Mouse (Mus musculus) midbrain, embryonic 12.5 days (tissue): ENCODE measurements at regions not wholly inside any gene's neighbourhood (a gene's known extent, or its start where the extent isn't known, plus 50 kb on each side); places are given as distances from the start of the nearest gene placed in this dataset.

Source experiments
- ATAC-seq: fragments of 200-750 bp; cut with Nextera tagmentation; 2 replicates; pipeline ENCODE4 v1.8.0; 2017; ENCODE audit warnings: low read depth, moderate TSS enrichment, moderate library complexity; ENCODE audit not compliant: low FRiP score
- H3K27ac ChIP-seq: fragments of 300-500 bp; sonication (generic); replicated peaks from 2 replicates; pipeline ENCODE4 v1.5.1; 2016; ENCODE audit warnings: mild to moderate bottlenecking
- H3K27me3 ChIP-seq: fragments of 300-500 bp; sonication (generic); 2 replicates; pipeline ENCODE4 v1.6.1; 2016; ENCODE audit warnings: mild to moderate bottlenecking
- H3K36me3 ChIP-seq: fragments of 300-500 bp; sonication (generic); 2 replicates; pipeline ENCODE4 v1.6.1; 2016
- H3K4me1 ChIP-seq: fragments of 300-500 bp; sonication (generic); 2 replicates; pipeline ENCODE4 v1.6.1; 2016
- H3K4me2 ChIP-seq: fragments of 300-500 bp; sonication (generic); replicated peaks from 2 replicates; pipeline ENCODE4 v1.6.1; 2016; ENCODE audit warnings: mild to moderate bottlenecking, moderate library complexity
- H3K4me3 ChIP-seq: fragments of 300-500 bp; sonication (generic); 2 replicates; pipeline ENCODE4 v1.5.1; 2016; ENCODE audit warnings: mild to moderate bottlenecking
- H3K9ac ChIP-seq: fragments of 300-500 bp; sonication (generic); replicated peaks from 2 replicates; pipeline ENCODE4 v1.6.1; 2016; ENCODE audit warnings: mild to moderate bottlenecking, moderate library complexity
- H3K9me3 ChIP-seq: fragments of 300-500 bp; sonication (generic); 2 replicates; pipeline ENCODE4 v1.6.1; 2016; ENCODE audit warnings: mild to moderate bottlenecking
- WGBS: fragments of 180-500 bp; shearing (Covaris S2); methylation state at CpG from one replicate; pipeline ENCODE4 v1.1.7; 2016; 5-methylcytosine and 5-hydroxymethylcytosine counted together

GRCm38 (mm10) chr6:136229791-136230190 lies 56.5 kb upstream of the Grin2b start:
- ATAC-seq, result no peak

GRCm38 (mm10) chr6:136235473-136235872 lies 62.2 kb upstream of the Grin2b start:
- Histone ChIP-seq H3K27ac (no peak overlapping the region), H3K27me3 (0 out of 2 replicates have a peak, but pooled peaks cover 4% of the 10 kb centered on the region), H3K4me2 (no peak overlapping the region), H3K9ac (no peak overlapping the region), H3K9me3 (no peaks in the 10 kb centered on the region), H3K36me3 (no peaks in the 10 kb centered on the region), H3K4me1 (no peaks in the 10 kb centered on the region), H3K4me3 (no peak overlapping the region)
- WGBS, result 93% methylated on average over 11 of the region's 11 CpGs
- ATAC-seq, result no peak

More at GRCm38 (mm10) chr6:136229791-136230190, 56.5 kb upstream of the Grin2b start:
- Histone ChIP-seq H3K4me3 (no peak overlapping the region), H3K4me1 (no peaks in the 10 kb centered on the region), H3K4me2 (no peak overlapping the region), H3K27me3 (no peaks in the 10 kb centered on the region), H3K9ac (no peak overlapping the region), H3K36me3 (no peaks in the 10 kb centered on the region), H3K27ac (no peak overlapping the region), H3K9me3 (no peaks in the 10 kb centered on the region)
- WGBS, result 77% methylated on average over 3 of the region's 3 CpGs

GRCm38 (mm10) chr6:136238989-136239388 lies 65.7 kb upstream of the Grin2b start:
- ATAC-seq, result no peak
- 41% methylated on average over 5 of the region's 5 CpGs for WGBS
- H3K27me3 ChIP-seq, result 0 out of 2 replicates have a peak, but pooled peaks cover 4% of the 10 kb centered on the region
- no peaks in the 10 kb centered on the region for H3K9me3 ChIP-seq
- no peak overlapping the region for H3K27ac ChIP-seq
- H3K4me2 ChIP-seq, result no peak overlapping the region
- H3K36me3 ChIP-seq, result no peaks in the 10 kb centered on the region
- H3K4me3 ChIP-seq, result no peak overlapping the region
- H3K9ac ChIP-seq, result no peak overlapping the region
- peaks cover 11% of the 10 kb centered on the region; the same call in 1 of the 2 replicates for H3K4me1 ChIP-seq

GRCm38 (mm10) chr6:136239416-136239815 lies 66.1 kb upstream of the Grin2b start:
- Histone ChIP-seq H3K9me3 (no peaks in the 10 kb centered on the region), H3K4me2 (no peak overlapping the region), H3K36me3 (no peaks in the 10 kb centered on the region), H3K27me3 (0 out of 2 replicates have a peak, but pooled peaks cover 4% of the 10 kb centered on the region), H3K4me1 (peaks cover 11% of the 10 kb centered on the region; the same call in 1 of the 2 replicates), H3K4me3 (no peak overlapping the region), H3K27ac (no peak overlapping the region), H3K9ac (no peak overlapping the region)
- 61% methylated on average over 5 of the region's 5 CpGs for WGBS
- no peak for ATAC-seq

- 32% methylated on average over 10 of the region's 10 CpGs for WGBS
- H3K27me3 ChIP-seq, result 0 out of 2 replicates have a peak, but pooled peaks cover 4% of the 10 kb centered on the region
These were observed 68.4 kb upstream of the Grin2b start for GRCm38 (mm10) chr6:136241574-136242311.

GRCm38 (mm10) chr6:136244895-136245294 lies 71.6 kb upstream of the Grin2b start:
- Histone ChIP-seq H3K9ac (no peak overlapping the region), H3K4me1 (peaks cover 11% of the 10 kb centered on the region; the same call in 1 of the 2 replicates), H3K4me2 (no peak overlapping the region), H3K36me3 (no peaks in the 10 kb centered on the region), H3K9me3 (no peaks in the 10 kb centered on the region), H3K4me3 (no peak overlapping the region), H3K27ac (no peak overlapping the region), H3K27me3 (0 out of 2 replicates have a peak, but pooled peaks cover 4% of the 10 kb centered on the region)
- WGBS, result 89% methylated on average over 7 of the region's 7 CpGs
- no peak for ATAC-seq

More at GRCm38 (mm10) chr6:136241574-136242311, 68.4 kb upstream of the Grin2b start:
- Histone ChIP-seq H3K27ac (peak overlapping the region; percentile 1; the same call in 1 of the 2 replicates), H3K4me1 (peaks cover 11% of the 10 kb centered on the region; the same call in 1 of the 2 replicates), H3K36me3 (no peaks in the 10 kb centered on the region), H3K9ac (no peak overlapping the region; the same call in 1 of the 2 replicates), H3K9me3 (no peaks in the 10 kb centered on the region), H3K4me2 (0 out of 2 replicates have a peak overlapping the region, but pooled peaks have one; percentile 3), H3K4me3 (no peak overlapping the region)
- ATAC-seq, result no peak

GRCm38 (mm10) chr6:136255726-136256512 lies 71.4 kb upstream of the Gm8994 start:
- Histone ChIP-seq H3K9me3 (no peaks in the 10 kb centered on the region), H3K36me3 (no peaks in the 10 kb centered on the region), H3K4me1 (no peaks in the 10 kb centered on the region), H3K27me3 (no peaks in the 10 kb centered on the region), H3K4me2 (no peak overlapping the region), H3K9ac (no peak overlapping the region), H3K4me3 (no peak overlapping the region), H3K27ac (no peak overlapping the region)
- no peak for ATAC-seq
- 58% methylated on average over 10 of the region's 10 CpGs for WGBS

GRCm38 (mm10) chr6:136275742-136276141 lies 51.6 kb upstream of the Gm8994 start:
- Histone ChIP-seq H3K9me3 (no peaks in the 10 kb centered on the region), H3K9ac (no peak overlapping the region), H3K27me3 (no peaks in the 10 kb centered on the region), H3K27ac (no peak overlapping the region), H3K4me1 (no peaks in the 10 kb centered on the region), H3K4me3 (no peak overlapping the region), H3K4me2 (no peak overlapping the region), H3K36me3 (no peaks in the 10 kb centered on the region)
- no peak for ATAC-seq
- 90% methylated on average over 6 of the region's 6 CpGs for WGBS

- no peak overlapping the region for H3K4me2 ChIP-seq
- no peaks in the 10 kb centered on the region for H3K36me3 ChIP-seq
- ATAC-seq, result no peak
- H3K27ac ChIP-seq, result no peak overlapping the region
- WGBS, result 80% methylated on average over 2 of the region's 2 CpGs
- no peaks in the 10 kb centered on the region for H3K27me3 ChIP-seq
- H3K4me1 ChIP-seq, result no peaks in the 10 kb centered on the region
- H3K4me3 ChIP-seq, result no peak overlapping the region
- no peak overlapping the region for H3K9ac ChIP-seq
- H3K9me3 ChIP-seq, result no peaks in the 10 kb centered on the region
These were observed 50.6 kb upstream of the Gm8994 start for GRCm38 (mm10) chr6:136276771-136277170.
